In the genomic region with DNA sequence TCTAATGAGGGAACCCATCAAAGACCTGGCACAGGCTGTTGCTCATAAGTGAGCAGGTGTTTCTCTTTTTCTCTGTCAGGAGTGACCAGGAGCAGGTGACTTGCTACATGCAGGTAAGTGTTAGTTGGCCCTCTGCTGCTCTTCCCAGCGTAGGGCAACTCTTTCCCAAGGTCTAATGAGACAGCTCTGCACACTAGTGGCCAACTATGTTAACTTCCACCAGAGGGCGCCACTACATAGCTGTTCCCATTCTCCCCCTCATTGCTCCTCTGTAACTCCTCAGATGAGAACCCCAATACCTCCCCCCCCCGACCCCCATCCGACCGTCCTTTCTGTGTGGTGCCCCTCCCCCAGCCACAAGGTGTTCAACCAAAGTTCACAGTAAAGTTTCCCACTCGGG, we compare ENCODE assay signal across 10 mouse cellular contexts. TPM values are rescaled to one million over a fixed set of nuclear protein-coding genes. Genes with fewer than 3 reads are reported as not detected.
DNase-seq lines count a peak whose midpoint lies in the region; ATAC-seq and TF ChIP-seq lines count a peak whose summit lies in the region.
"Had no signal": no experiment of that assay in that cellular context is flagged by ENCODE, and none has a peak within 500 bp of the region (broad histone marks: within the 10 kb centered on the region; RNA-seq: fewer than 3 reads in every experiment).

No protein-coding gene starts in this region.

- H3K27ac ChIP-seq in intestine, postnatal 0 days (ENCODE audit: low read depth, low read length) = no peak overlapping the region
- H3K27ac ChIP-seq in liver, embryonic 14.5 days = no peak overlapping the region
- H3K27ac ChIP-seq: heart, embryonic 15.5 days; neural tube, embryonic 13.5 days had no signal

- 0 out of 2 replicates have a peak, but pooled peaks have one; percentile 31 for ATAC-seq in cerebellum, adult (ENCODE audit: insufficient number of reproducible peaks, low FRiP score, low TSS enrichment)
- ATAC-seq in intestine, postnatal 0 days = no peak
- no peak for ATAC-seq in liver, embryonic 14.5 days (ENCODE audit: insufficient read depth)

- TF ChIP-seq CTCF in intestine, postnatal 0 days (IDR thresholded peaks at IDR 0.05; ENCODE audit: low read depth) = peak; percentile 79
- TF ChIP-seq CTCF in liver, embryonic 14.5 days (IDR thresholded peaks at IDR 0.05; ENCODE audit: low read depth) = peak; percentile 75

- no peak for TF ChIP-seq EP300 in liver, embryonic 14.5 days (IDR thresholded peaks at IDR 0.05; ENCODE audit: low read depth)

- WGBS in intestine, postnatal 0 days = 11% methylated on average over 6 of the region's 6 CpGs
- 14% methylated on average over 6 of the region's 6 CpGs for WGBS in liver, embryonic 14.5 days (ENCODE audit: insufficient replicate concordance)

- peaks cover 36% of the 10 kb centered on the region for H3K27me3 ChIP-seq in intestine, postnatal 0 days (replicated peaks; ENCODE audit: control insufficient read depth, insufficient read depth, low read length)
- H3K27me3 ChIP-seq in liver, embryonic 14.5 days (ENCODE audit: control insufficient read depth, insufficient read depth, low read length) = peaks cover 16% of the 10 kb centered on the region

- no peak overlapping the region for H3K9ac ChIP-seq in intestine, postnatal 0 days (ENCODE audit: low read depth, low read length)
- no peak overlapping the region for H3K9ac ChIP-seq in liver, embryonic 14.5 days (replicated peaks)
- H3K9ac ChIP-seq: heart, embryonic 15.5 days; neural tube, embryonic 13.5 days had no signal

- H3K4me1 ChIP-seq in intestine, postnatal 0 days (replicated peaks; ENCODE audit: control insufficient read depth, insufficient read depth, low read length) = no peaks in the 10 kb centered on the region
- no peaks in the 10 kb centered on the region for H3K4me1 ChIP-seq in liver, embryonic 14.5 days (replicated peaks; ENCODE audit: control insufficient read depth in 2 of 2, insufficient read depth in 2 of 2, low read length in 1 of 2)

- no peaks in the 10 kb centered on the region for H3K9me3 ChIP-seq in intestine, postnatal 0 days (ENCODE audit: control insufficient read depth)
- no peaks in the 10 kb centered on the region for H3K9me3 ChIP-seq in liver, embryonic 14.5 days (ENCODE audit: control insufficient read depth, low read length)
- H3K9me3 ChIP-seq: heart, embryonic 15.5 days; neural tube, embryonic 13.5 days had no signal

- no peak overlapping the region for H3K4me2 ChIP-seq in intestine, postnatal 0 days (replicated peaks; ENCODE audit: low read depth)
- H3K4me2 ChIP-seq in liver, embryonic 14.5 days (ENCODE audit: low read depth) = no peak overlapping the region
- H3K4me2 ChIP-seq: heart, embryonic 15.5 days; neural tube, embryonic 13.5 days had no signal

- DNase-seq in cerebellum, adult 9-10 months = no peak
- peak; percentile 59 for DNase-seq in urinary bladder, postnatal 14 days (ENCODE audit: low spot score)
- no peak for DNase-seq in urinary bladder, postnatal 10 days (ENCODE audit: low spot score)
- DNase-seq in embryo, embryonic 10.5 days (ENCODE audit: low spot score) = peak; percentile 81
- DNase-seq in liver, embryonic 14.5 days (ENCODE audit: low read depth in 3 of 3, low spot score in 3 of 3) = peak; percentile 14 to 22 (median 18)
- DNase-seq in right cerebral cortex, adult 18-20 months = peak; percentile 63

- H3K36me3 ChIP-seq in intestine, postnatal 0 days (ENCODE audit: control insufficient read depth, insufficient read depth) = no peaks in the 10 kb centered on the region
- H3K36me3 ChIP-seq in liver, embryonic 14.5 days (replicated peaks; ENCODE audit: control insufficient read depth, insufficient read depth, low read depth) = no peaks in the 10 kb centered on the region
- H3K36me3 ChIP-seq: heart, embryonic 15.5 days; neural tube, embryonic 13.5 days had no signal

- no peak overlapping the region for H3K4me3 ChIP-seq in intestine, postnatal 0 days (ENCODE audit: low read depth, low read length)
- H3K4me3 ChIP-seq in liver, embryonic 14.5 days (ENCODE audit: insufficient read depth in 1 of 2, low read depth in 2 of 2, low read length in 2 of 2) = no peak overlapping the region
- H3K4me3 ChIP-seq: heart, embryonic 15.5 days; neural tube, embryonic 13.5 days had no signal

RNA-seq across cellular contexts. Expression of gene Rhcg, which starts 4.7 kb away (rescaled TPM):
- not detected in 2 replicates for polyA plus RNA-seq in intestine, postnatal 0 days (2015; fragmentation: Nextera tagmentation; extraction: Ambion mirVana)
- polyA plus RNA-seq in liver, embryonic 14.5 days (2012; rRNA removed) = 0.03 TPM in 2 replicates
- polyA plus RNA-seq in liver, embryonic 14.5 days (2014; fragmentation: Nextera tagmentation; extraction: Ambion mirVana) = not detected in 2 replicates
- polyA plus RNA-seq: heart, embryonic 15.5 days had no signal

RNA-seq across cellular contexts. Expression of gene Ticrr, which starts 47.2 kb away (rescaled TPM):
- polyA plus RNA-seq in intestine, postnatal 0 days (2015; fragmentation: Nextera tagmentation; extraction: Ambion mirVana) = 1.5 and 1.7 TPM in 2 replicates
- polyA plus RNA-seq in liver, embryonic 14.5 days (2012; rRNA removed) = 3.4 and 3.6 TPM in 2 replicates
- 6.0 and 6.9 TPM in 2 replicates for polyA plus RNA-seq in liver, embryonic 14.5 days (2014; fragmentation: Nextera tagmentation; extraction: Ambion mirVana)

Comparison
In these comparisons a context has a peak if more than half of its experiments do, and no peak if none do; other contexts are left out.
1. DNase-seq: peak in urinary bladder, postnatal 14 days (single experiment), embryo, embryonic 10.5 days (single experiment), liver, embryonic 14.5 days (3 of 3) and right cerebral cortex, adult 18-20 months (single experiment); none in cerebellum, adult 9-10 months (single experiment) and urinary bladder, postnatal 10 days (single experiment).